Mouse (Mus musculus) left cerebral cortex, adult 18-20 months (tissue): Measurements from ENCODE around the gene Esp3. TPM values are rescaled to one million over a fixed set of nuclear protein-coding genes. Genes with fewer than 3 reads are reported as not detected.
"Not testable (repeated sequence)": the region's sequence is repeated elsewhere in the genome, so short reads cannot be mapped to it uniquely, and the experiment has no call there.

Experiments
- DNase-seq, 2 experiments: peaks; one replicate each; pipeline ENCODE4 v3.0.0; 2021 to 2022; ENCODE audit warnings: low spot score in 2 of 2, mixed read lengths in 1 of 2
- long read RNA-seq, 2 experiments: library from polyadenylated mRNA; stranded (forward); transcript quantifications; one replicate each; pipeline ENCODE4 v2.0.0; 2021
- total RNA-seq, 2 experiments: library from RNA; stranded (reverse); gene quantifications; 2 replicates each; pipeline ENCODE4 v1.2.3; 2021

The Esp3 gene
- total RNA-seq = not detected
- long read RNA-seq, experiment 1 = 0 reads
- long read RNA-seq, experiment 2 = 0 reads

DNA sequence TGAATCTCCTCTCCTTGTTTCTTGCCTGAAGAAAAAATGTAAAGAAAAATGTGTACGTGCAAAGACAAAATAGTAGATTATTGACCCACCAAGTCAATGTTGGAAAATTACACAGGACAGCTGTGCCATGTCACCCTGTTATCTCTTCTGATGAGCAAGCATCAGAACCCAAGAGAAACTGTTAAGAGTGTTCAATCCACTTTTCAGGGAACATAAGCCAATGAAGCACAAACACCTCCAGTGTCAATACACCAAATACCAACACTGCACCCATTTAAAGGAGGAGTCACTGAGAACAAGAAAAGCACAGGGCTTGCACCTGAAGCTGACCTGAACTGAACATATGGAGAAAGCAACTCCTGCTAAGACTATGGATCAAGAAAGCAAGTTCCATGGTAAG, at the start of gene Esp3:
Esp3 (plus strand) TSS at position 301 of the 400 bp plus-strand sequence.
- not testable (repeated sequence) for DNase-seq

- not testable (repeated sequence) for DNase-seq
Observed at GRCm38 (mm10) chr17:40583906-40584305, 48.0 kb upstream of the Esp3 start.

DNA sequence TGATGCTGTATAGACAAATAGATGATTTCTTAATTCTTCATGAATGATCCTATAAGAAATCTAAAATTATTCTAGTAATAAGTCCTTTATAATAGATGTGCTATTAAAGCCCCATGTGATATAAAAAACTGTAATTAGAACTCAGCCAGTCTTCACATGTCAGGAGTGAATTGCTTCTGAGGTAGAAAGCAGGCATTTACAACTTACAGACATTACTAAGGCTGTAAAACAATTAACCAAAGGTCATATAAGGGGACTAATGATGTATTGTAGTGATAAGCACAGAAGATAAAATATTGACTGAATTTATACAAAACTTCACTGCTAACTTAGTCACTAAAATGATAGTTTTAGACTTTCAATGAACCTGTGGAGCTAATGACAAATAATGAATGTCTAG, 40.6 kb upstream of the Esp3 start:
- no peak for DNase-seq

- DNase-seq = no peak
Observed at GRCm38 (mm10) chr17:40598294-40598693, 33.6 kb upstream of the Esp3 start, which contains the start of gene Esp4. TSS of gene Esp4 (plus strand) at chr17:40598594.

DNA sequence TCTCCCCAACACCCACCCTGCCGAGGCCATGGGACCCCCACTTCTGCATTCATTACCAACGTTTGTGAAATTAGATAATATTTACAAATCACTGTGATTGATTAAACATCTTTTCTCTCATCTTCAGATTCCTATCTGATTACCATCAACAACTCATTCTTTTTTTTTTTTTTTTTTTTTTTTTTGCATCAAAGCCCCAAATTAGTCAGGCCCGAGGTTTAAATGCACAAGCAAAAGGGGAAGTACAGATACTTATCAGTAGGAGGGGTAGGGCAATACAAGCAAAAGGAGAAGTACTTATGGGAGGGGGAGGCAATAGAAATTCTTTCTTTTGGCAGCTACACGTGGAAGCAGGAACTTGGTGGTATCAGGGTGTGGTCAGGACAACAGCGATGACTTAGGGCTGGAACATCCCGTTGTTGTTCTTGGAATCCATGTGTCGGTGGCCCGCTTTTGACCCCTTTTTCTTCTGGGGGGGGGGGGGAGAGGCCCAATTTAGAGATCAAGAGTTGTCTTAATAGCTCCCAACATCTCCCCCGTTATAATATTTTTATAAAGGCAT, 30.3 kb downstream of the Esp3 start:
- not testable (repeated sequence) for DNase-seq

DNA sequence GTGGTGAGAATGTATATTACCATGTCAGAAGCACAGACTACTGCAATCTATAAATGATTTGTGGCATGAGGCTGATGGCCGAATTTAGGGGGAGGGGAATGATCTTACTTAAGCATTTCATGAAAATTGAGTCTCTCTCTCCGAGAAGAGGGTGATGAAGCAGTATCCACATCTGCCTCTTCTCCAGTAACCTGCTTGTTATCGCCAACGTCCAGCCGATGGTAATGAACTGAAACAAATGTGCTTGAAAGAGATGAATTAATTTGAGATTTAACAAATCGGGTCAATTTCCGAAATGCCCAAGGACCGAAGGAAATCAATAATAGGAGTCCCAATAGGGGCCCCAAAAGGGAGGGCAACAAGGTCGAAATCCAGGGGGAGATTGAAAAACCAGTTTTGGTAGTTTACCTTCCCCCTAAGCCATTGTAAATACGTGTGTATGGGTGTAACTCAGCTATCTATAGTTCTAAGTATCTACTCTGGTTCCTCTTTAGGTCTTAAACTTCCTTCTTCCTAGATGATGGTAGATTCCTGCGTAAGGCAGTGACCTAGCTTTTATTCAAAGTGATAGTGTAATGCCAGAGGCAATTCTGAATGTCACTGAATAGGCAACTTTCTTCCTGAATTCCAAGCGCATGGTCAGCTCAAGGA, 31.4 kb downstream of the Esp3 start:
- not testable (repeated sequence) for DNase-seq

Other genes starting within 250 kb of the Esp3 start
- gene Esp8, start 112.1 kb upstream of the Esp3 start, total RNA-seq = not detected
- not detected for gene Esp6, start 70.6 kb upstream of the Esp3 start, total RNA-seq
- gene Esp4, start 33.5 kb upstream of the Esp3 start, total RNA-seq = not detected
- gene Esp1, start 95.0 kb downstream of the Esp3 start, total RNA-seq = not detected
- gene Crisp2, start 174.9 kb downstream of the Esp3 start, total RNA-seq = not detected
- gene Rhag, start 179.1 kb downstream of the Esp3 start, total RNA-seq = not detected
- not detected for gene 9130008F23Rik, start 248.5 kb downstream of the Esp3 start, total RNA-seq